Mouse (Mus musculus): Measurements from ENCODE around the gene Ifitm6. TPM values are rescaled to one million over a fixed set of nuclear protein-coding genes. Genes with fewer than 3 reads are reported as not detected.

Gene Ifitm6
- polyA plus RNA-seq, 1 experiment, result not detected

GRCm38 (mm10) chr7:141026740-141027098 lies 9.0 kb upstream of the Ifitm6 start:
- Histone ChIP-seq H3K4me1 (ENCODE audit: control insufficient read depth, insufficient read depth, low read length) (no peaks in the 10 kb centered on the region), H3K4me3 (ENCODE audit: insufficient read depth, low read length) (no peak overlapping the region), H3K27ac (ENCODE audit: insufficient read depth, low read length) (no peak overlapping the region)
- TF ChIP-seq CTCF (IDR thresholded peaks at IDR 0.05; ENCODE audit: borderline replicate concordance, insufficient read depth, low read length), result no peak
- no peak for TF ChIP-seq POLR2A (IDR thresholded peaks at IDR 0.05; ENCODE audit: low read depth, low read length)

- no peak for TF ChIP-seq CTCF (IDR thresholded peaks at IDR 0.05; ENCODE audit: borderline replicate concordance, insufficient read depth, low read length)
- no peak for TF ChIP-seq POLR2A (IDR thresholded peaks at IDR 0.05; ENCODE audit: low read depth, low read length)
- Histone ChIP-seq H3K4me3 (ENCODE audit: insufficient read depth, low read length) (no peak overlapping the region), H3K4me1 (ENCODE audit: control insufficient read depth, insufficient read depth, low read length) (no peaks in the 10 kb centered on the region), H3K27ac (ENCODE audit: insufficient read depth, low read length) (no peak overlapping the region)
These were observed 8.5 kb upstream of the Ifitm6 start for GRCm38 (mm10) chr7:141026097-141026739.

GRCm38 (mm10) chr7:141024865-141025838 lies 7.4 kb upstream of the Ifitm6 start:
- Histone ChIP-seq H3K27ac (ENCODE audit: insufficient read depth, low read length) (no peak overlapping the region), H3K4me1 (ENCODE audit: control insufficient read depth, insufficient read depth, low read length) (no peaks in the 10 kb centered on the region), H3K4me3 (ENCODE audit: insufficient read depth, low read length) (no peak overlapping the region)
- no peak for TF ChIP-seq CTCF (IDR thresholded peaks at IDR 0.05; ENCODE audit: borderline replicate concordance, insufficient read depth, low read length)
- no peak for TF ChIP-seq POLR2A (IDR thresholded peaks at IDR 0.05; ENCODE audit: low read depth, low read length)

GRCm38 (mm10) chr7:141021489-141022449 lies 4.0 kb upstream of the Ifitm6 start:
- no peak overlapping the region for H3K27ac ChIP-seq (ENCODE audit: insufficient read depth, low read length)
- H3K4me3 ChIP-seq (ENCODE audit: insufficient read depth, low read length), result no peak overlapping the region
- TF ChIP-seq CTCF (IDR thresholded peaks at IDR 0.05; ENCODE audit: borderline replicate concordance, insufficient read depth, low read length) (no peak), POLR2A (IDR thresholded peaks at IDR 0.05; ENCODE audit: low read depth, low read length) (no peak)
- H3K4me1 ChIP-seq (ENCODE audit: control insufficient read depth, insufficient read depth, low read length), result no peaks in the 10 kb centered on the region

GRCm38 (mm10) chr7:141019028-141019427 lies 1.3 kb upstream of the Ifitm6 start:
- TF ChIP-seq CTCF (IDR thresholded peaks at IDR 0.05; ENCODE audit: borderline replicate concordance, insufficient read depth, low read length), result no peak
- no peak for TF ChIP-seq POLR2A (IDR thresholded peaks at IDR 0.05; ENCODE audit: low read depth, low read length)

GRCm38 (mm10) chr7:141016707-141017697 lies 722 bp downstream of the Ifitm6 start:
- peaks cover 3% of the 10 kb centered on the region; the same call in 1 of the 2 replicates for H3K4me1 ChIP-seq (ENCODE audit: control insufficient read depth, insufficient read depth, low read length)
- TF ChIP-seq CTCF (IDR thresholded peaks at IDR 0.05; ENCODE audit: borderline replicate concordance, insufficient read depth, low read length) (no peak), POLR2A (IDR thresholded peaks at IDR 0.05; ENCODE audit: low read depth, low read length) (no peak)
- no peak overlapping the region for H3K27ac ChIP-seq (ENCODE audit: insufficient read depth, low read length)
- H3K4me3 ChIP-seq (ENCODE audit: insufficient read depth, low read length), result no peak overlapping the region

More at GRCm38 (mm10) chr7:141019028-141019427, 1.3 kb upstream of the Ifitm6 start:
- Histone ChIP-seq H3K4me1 (ENCODE audit: control insufficient read depth, insufficient read depth, low read length) (peaks cover 3% of the 10 kb centered on the region; the same call in 1 of the 2 replicates), H3K4me3 (ENCODE audit: insufficient read depth, low read length) (no peak overlapping the region), H3K27ac (ENCODE audit: insufficient read depth, low read length) (no peak overlapping the region)

GRCm38 (mm10) chr7:141011238-141011770 lies 6.4 kb downstream of the Ifitm6 start:
- H3K27ac ChIP-seq (ENCODE audit: insufficient read depth, low read length), result peak overlapping the region; percentile 95
- no peak overlapping the region for H3K4me3 ChIP-seq (ENCODE audit: insufficient read depth, low read length)
- 0 out of 2 replicates have a peak, but pooled peaks cover 2% of the 10 kb centered on the region for H3K4me1 ChIP-seq (ENCODE audit: control insufficient read depth, insufficient read depth, low read length)
- no peak for TF ChIP-seq CTCF (IDR thresholded peaks at IDR 0.05; ENCODE audit: borderline replicate concordance, insufficient read depth, low read length)
- no peak for TF ChIP-seq POLR2A (IDR thresholded peaks at IDR 0.05; ENCODE audit: low read depth, low read length)

- peak within 1 kb of the TSS; percentile 95 for H3K27ac ChIP-seq (ENCODE audit: insufficient read depth, low read length)
- H3K4me1 ChIP-seq (ENCODE audit: control insufficient read depth, insufficient read depth, low read length), result 0 out of 2 replicates have a peak, but pooled peaks cover 2% of the 10 kb centered on the region
- H3K4me3 ChIP-seq (ENCODE audit: insufficient read depth, low read length), result peak within 1 kb of the TSS; percentile 78
- peak; percentile 97 for TF ChIP-seq POLR2A (IDR thresholded peaks at IDR 0.05; ENCODE audit: low read depth, low read length)
- TF ChIP-seq CTCF (IDR thresholded peaks at IDR 0.05; ENCODE audit: borderline replicate concordance, insufficient read depth, low read length), result no peak
These were observed 7.1 kb downstream of the Ifitm6 start, which contains the start of gene Ifitm3 for GRCm38 (mm10) chr7:141010593-141010992. Ifitm3 (minus strand) TSS chr7:141010770.
